Mouse (Mus musculus): Measurements from ENCODE around the gene Gm20696. TPM values are rescaled to one million over a fixed set of nuclear protein-coding genes. Genes with fewer than 3 reads are reported as not detected.
A peak's percentile ranks its signal among the peaks of the same experiment; 100 is the strongest.

The Gm20696 gene
- total RNA-seq, 1 experiment from 2014 or later, result 5.0 TPM

DNA sequence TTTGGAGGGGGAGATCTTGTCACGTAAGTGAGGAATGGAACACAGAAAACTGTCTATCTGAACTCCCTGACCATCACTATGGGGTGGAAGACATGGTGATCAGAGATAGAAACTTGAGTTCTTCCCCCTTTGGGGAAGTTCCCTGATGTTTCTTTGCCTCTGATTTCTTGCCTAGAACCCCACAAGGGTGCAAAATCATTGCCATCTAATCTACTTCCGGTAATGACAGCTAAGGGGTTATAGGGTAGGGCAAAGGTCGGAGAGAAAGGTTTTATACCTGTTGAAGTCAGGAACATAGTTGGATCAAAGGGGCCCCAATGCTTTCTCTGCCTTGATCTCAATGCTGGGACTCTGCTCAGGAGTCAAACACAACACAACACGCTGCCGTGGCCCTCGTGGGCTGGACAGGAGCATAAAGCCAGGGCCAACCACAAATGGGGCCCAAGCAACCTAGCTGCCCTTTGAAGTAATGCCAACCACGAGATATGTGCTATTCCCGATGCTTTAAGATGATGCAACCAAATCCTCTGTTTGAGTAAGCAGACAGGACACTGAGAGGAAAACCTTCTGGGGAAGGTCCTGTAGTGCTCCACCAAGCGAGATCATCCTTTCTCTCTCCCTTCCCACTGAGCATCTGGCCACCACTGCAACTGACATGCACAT lies 307.4 kb downstream of the Gm20696 start:
- peak; percentile 33 for DNase-seq

DNA sequence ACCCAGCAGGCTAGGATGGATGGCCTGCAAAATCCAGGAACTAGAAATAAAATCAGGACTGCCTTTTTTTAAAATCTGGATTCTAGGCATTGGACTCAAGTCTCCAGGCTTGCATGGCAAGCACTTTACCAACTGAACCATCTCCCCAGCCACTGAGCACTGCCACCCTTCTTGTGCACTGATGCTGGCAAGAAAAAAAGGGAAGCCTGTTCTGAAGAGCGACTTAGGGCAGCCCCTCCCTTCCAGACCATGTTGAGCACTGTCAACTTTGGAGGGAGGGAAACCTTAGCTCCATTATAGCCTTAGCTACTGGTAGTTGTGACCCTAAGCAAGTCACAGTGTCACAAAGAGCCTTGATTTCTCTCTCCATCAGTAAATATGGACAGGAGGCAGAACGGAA lies 308.7 kb downstream of the Gm20696 start:
- no peak for DNase-seq

DNA sequence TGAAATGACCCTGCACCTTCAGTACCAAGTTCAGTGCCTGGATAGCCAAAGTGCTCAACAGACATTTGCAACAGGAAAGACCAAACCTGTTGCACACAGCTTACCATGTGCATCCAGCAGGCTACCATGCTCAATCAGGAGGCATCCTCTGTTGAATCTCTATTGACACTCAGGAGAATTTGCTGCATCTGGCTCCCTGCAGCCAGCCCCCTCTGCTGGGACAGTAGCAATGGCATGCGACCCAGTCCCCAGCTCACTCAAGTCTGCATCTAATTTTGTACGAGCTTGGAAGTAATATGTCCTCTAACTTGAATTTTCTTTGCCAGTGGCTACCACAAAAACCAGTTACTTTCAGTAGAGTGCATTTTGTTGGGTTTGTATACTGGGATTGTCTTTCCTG lies 312.3 kb downstream of the Gm20696 start:
- DNase-seq, result no peak

DNA sequence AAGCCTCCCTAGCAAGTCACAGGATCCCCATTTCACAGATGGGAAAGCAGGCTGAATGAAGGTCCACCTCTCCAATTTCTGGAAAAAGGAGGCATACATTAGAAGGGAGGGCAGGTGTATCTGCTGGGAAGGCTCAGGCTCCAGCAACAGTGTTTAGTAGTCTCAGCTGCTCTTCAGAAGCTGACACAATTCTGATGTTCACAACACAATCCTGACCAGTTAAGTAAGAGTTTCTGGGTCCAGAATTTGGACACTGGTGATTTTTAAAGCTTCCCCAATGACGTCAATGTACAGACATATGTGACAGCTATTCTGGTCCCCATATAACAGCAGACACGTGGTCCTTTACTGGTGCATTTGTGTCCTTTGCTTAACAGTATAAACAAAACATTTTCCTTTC lies 313.2 kb downstream of the Gm20696 start:
- DNase-seq, result no peak

DNA sequence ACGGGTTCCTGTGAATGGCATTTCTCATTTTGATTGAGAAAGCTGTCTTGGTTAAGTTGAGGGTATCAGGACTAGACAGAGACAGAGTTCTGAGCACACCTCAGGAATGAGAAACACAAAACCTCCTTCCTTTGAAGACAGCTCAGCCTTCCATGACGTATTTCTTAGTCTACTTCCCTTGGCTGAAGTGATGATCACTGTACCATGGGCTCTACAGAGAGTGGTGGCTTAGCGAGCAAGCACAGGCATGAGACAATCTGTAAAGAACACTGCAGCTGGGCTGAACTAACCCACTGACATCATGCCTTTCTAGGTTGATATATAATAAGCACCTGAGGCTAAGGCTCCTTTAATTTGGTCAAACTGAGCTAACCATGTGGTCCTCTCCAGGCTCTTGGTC lies 316.0 kb downstream of the Gm20696 start:
- DNase-seq, result no peak

DNA sequence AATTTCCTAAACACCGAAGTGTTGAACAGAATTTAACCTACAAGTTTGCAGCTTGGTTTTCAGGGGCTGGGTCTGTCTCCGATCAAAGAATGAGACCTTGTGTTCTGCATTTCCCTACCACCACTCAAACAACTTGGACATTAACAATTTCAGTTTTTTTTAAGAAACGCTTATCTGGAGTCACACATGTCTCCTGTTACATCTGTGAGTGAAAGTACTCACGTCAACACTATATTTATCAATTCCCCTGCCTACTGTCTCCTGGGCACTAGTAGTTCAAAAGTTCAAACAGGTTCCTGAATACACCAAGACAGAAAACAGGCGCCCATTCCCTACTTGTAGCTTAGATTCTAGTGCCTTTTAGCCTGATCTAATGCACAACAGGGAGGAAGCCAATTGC lies 316.4 kb downstream of the Gm20696 start:
- DNase-seq, result no peak

- DNase-seq, result no peak
Measured at GRCm38 (mm10) chr6:99347836-99348235, 318.8 kb downstream of the Gm20696 start.

GRCm38 (mm10) chr6:99344966-99345365 lies 321.6 kb downstream of the Gm20696 start:
- DNase-seq, result no peak

- DNase-seq, result no peak
Measured at GRCm38 (mm10) chr6:99344357-99344756, 322.2 kb downstream of the Gm20696 start.

- no peak for DNase-seq
Measured at GRCm38 (mm10) chr6:99343815-99344214, 322.8 kb downstream of the Gm20696 start.

GRCm38 (mm10) chr6:99342416-99342815 lies 324.2 kb downstream of the Gm20696 start:
- DNase-seq, result no peak

- DNase-seq, result no peak
Measured at GRCm38 (mm10) chr6:99340902-99341301, 325.7 kb downstream of the Gm20696 start.

- no peak for DNase-seq
Measured at GRCm38 (mm10) chr6:99339986-99340721, 326.4 kb downstream of the Gm20696 start.

DNA sequence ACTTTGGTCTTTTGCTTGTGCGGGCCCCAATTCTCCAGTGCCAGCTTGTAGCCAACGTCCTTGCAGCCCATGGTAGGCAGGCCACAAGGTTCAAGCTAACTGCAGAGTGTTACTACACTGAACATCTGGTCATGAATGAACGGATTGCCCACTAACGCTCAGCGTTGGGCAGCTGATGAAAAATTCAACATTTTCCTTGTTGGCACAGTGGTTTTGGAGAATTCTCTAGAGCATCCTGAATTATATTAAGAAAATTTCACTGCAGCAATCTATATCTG lies 327.3 kb downstream of the Gm20696 start:
- DNase-seq, result no peak

DNA sequence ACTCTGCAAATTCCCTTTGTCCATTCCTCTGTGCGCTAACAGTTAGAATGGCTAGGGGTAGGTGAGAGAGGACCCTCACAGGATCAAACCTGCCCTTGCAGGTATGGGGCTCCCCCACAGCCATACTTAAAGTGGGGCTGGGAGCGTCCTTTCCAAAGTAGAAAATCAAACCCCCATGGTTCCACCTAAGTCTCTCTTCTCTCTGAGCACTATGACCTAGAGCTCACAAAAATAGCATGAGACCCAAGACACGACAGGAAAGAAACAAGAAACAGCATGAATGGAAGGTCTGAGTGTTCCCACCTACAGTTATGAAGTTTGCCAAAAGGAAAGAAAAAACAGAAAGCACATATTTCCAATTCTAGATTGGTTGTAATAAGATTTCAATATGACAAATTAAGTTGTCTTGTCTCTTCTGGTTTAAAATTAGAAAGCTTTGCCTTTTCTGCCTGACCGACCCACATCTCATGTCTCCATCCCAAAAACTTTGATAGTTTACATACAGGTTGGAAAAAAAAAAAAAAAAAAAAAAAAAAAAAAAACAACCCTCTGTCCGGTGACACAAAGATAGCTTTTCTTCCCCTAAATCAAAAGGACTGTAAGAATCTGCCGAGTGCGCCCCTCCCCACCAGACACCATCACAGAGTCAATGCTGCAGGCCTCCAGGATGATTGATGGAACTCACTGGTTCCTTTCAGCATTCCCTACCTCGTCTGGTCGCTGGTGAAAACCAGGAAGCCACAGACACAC lies 327.8 kb downstream of the Gm20696 start:
- DNase-seq, result no peak

- no peak for DNase-seq
Measured at GRCm38 (mm10) chr6:99338174-99338573, 328.4 kb downstream of the Gm20696 start.

GRCm38 (mm10) chr6:99337575-99337974 lies 329.0 kb downstream of the Gm20696 start:
- no peak for DNase-seq

- no peak for DNase-seq
Measured at GRCm38 (mm10) chr6:99336191-99336590, 330.4 kb downstream of the Gm20696 start.

- no peak for DNase-seq
Measured at GRCm38 (mm10) chr6:99335174-99335830, 331.3 kb downstream of the Gm20696 start.

- DNase-seq, result no peak
Measured at GRCm38 (mm10) chr6:99334255-99334654, 332.3 kb downstream of the Gm20696 start.

DNA sequence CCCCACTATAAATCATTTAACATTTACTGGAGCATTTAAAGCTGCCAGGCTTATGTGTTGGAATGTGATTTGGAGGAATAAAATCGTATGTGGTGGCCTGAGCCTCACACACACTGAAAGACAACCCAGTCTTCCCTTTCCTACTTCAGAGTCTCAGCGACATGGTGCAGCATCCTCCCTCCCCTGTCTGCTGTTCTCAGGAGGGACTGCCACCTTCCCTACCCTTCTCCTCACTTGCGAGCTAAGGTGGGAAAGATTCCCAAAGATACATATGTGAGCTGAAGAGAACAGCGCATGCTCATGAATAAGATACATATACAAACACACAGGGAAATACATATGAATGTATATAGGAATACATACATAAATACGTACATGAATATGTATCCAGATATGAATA lies 333.5 kb downstream of the Gm20696 start:
- no peak for DNase-seq

DNA sequence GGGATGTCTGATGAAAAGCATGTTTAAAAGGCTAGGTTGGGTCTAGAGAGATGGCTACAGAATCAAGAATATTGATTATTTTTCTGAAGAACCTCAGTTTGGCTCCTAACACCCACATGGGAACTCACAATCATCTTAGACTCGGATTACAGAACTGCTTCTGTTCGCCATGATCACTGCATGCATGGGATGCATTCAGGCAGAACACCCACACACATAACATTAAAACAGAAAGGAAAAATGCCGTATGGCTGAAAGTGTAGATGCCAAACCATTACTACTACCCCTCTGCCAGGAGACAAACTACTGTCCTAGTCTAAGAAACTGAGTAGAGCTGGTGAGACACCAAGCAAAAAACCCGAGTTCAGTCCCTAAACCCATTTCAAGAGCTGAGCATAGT lies 336.4 kb downstream of the Gm20696 start:
- no peak for DNase-seq

DNA sequence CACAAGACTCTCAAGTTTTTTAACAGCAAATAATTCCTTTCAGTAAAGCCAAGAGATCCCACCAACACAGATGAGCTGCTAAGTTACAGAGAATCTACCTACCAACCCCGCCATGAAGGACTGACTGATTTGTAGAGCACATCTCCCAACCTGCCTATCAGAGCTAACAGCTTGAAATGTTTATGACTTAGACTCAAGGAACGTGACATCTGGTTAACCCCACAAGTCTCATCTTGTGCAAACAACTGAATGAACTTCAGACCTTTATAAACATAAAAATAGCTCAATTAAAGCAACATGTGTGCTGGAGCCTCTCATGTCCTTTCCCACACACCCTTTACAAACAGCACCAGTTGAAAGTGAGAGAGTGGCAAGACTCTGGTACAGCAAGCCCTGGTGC lies 338.0 kb downstream of the Gm20696 start:
- DNase-seq, result no peak

Measured in adrenal gland, postnatal 14 days (tissue).